Mouse (Mus musculus) kidney, adult 2 months (tissue): ENCODE data around the gene Myb.

Source experiments
- CTCF ChIP-seq: fragments of 200-500 bp; conservative IDR thresholded peaks from 2 replicates; pipeline ENCODE4 v1.5.1; 2011; ENCODE audit warnings: low read depth, mild to moderate bottlenecking, control low read depth, low read length, moderate library complexity, mixed read lengths; ENCODE audit not compliant: insufficient read depth, insufficient read length
- POLR2A ChIP-seq: fragments of 200-500 bp; IDR thresholded peaks from one replicate; pipeline ENCODE4 v1.6.1; 2011; ENCODE audit warnings: low read depth, low read length, control low read depth

DNA sequence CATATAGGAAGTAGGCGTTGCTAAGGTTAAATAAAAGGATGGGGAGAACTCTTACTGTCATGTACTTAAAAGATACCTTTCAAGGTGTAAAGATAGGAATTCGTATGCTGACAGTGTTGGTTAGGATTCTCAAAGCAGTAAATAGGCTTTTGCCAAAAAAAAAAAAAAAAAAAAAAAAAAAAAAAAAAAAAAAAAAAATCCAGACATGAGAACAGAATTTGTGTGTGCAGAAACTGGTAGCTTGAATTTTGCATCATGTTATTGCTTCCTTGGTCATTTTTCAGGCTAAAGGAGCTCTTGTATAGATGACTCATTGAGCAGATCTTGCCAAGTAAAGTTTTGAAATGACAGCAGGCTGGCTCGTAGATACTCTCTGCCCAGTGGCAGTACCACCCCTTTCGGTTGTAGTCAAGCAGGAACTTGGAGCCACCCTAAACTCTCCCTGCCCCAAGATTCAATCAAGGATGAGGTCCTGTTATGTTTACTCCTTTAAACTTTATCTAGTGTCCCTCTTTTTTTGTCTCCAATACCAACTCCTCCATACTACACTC, 11.9 kb upstream of the Myb start:
- TF ChIP-seq CTCF (no peak), POLR2A (no peak)
